Mouse (Mus musculus) myocyte (in vitro differentiated cells): ENCODE data around the gene Vmn1r90. TPM values are rescaled to one million over a fixed set of nuclear protein-coding genes. Genes with fewer than 3 reads are reported as not detected.
"Not testable (repeated sequence)": the region's sequence is repeated elsewhere in the genome, so short reads cannot be mapped to it uniquely, and the experiment has no call there.

Source experiments
- H3K27me3 ChIP-seq: one replicate; pipeline ENCODE4 v1.6.1; 2011; ENCODE audit not compliant: control insufficient read depth, insufficient read depth, insufficient read length
- H3K36me3 ChIP-seq: one replicate; pipeline ENCODE4 v1.6.1; 2011; ENCODE audit not compliant: control insufficient read depth, insufficient read depth
- H3K4me2 ChIP-seq: one replicate; pipeline ENCODE4 v1.6.1; 2011; ENCODE audit warnings: low read depth, control low read depth
- H3K4me3 ChIP-seq: one replicate; pipeline ENCODE4 v1.5.1; 2011; ENCODE audit warnings: mild to moderate bottlenecking, control low read depth, moderate library complexity
- H3K79me2 ChIP-seq: one replicate; pipeline ENCODE4 v1.6.1; 2011; ENCODE audit not compliant: control insufficient read depth, insufficient read depth
- H3ac ChIP-seq: one replicate; pipeline ENCODE4 v1.6.1; 2011; ENCODE audit not compliant: control insufficient read depth, insufficient read length
- CEBPB ChIP-seq: IDR thresholded peaks from 2 replicates; pipeline ENCODE4 v1.6.1; 2011; ENCODE audit warnings: mild to moderate bottlenecking, moderate library complexity; ENCODE audit not compliant: poor library complexity, insufficient read depth, severe bottlenecking
- E2F4 ChIP-seq: IDR thresholded peaks from one replicate; pipeline ENCODE4 v1.6.1; 2011; ENCODE audit warnings: mild to moderate bottlenecking, control low read depth, moderate library complexity; ENCODE audit not compliant: insufficient read depth
- MAX ChIP-seq: IDR thresholded peaks from one replicate; pipeline ENCODE4 v1.6.1; 2011; ENCODE audit warnings: low read depth, mild to moderate bottlenecking, control low read depth
- MYOD1 ChIP-seq, 3 experiments: IDR thresholded peaks; one replicate each; pipeline ENCODE4 v1.6.1; 2011; ENCODE audit warnings: control low read depth in 2 of 3, low read depth in 2 of 3, mild to moderate bottlenecking in 2 of 3, moderate library complexity in 1 of 3; ENCODE audit not compliant: insufficient read length in 2 of 3, control insufficient read depth in 1 of 3
- MYOG ChIP-seq, 3 experiments: IDR thresholded peaks; one replicate each; pipeline ENCODE4 v1.6.1; 2011; ENCODE audit warnings: control low read depth in 2 of 3, low read depth in 2 of 3, mild to moderate bottlenecking in 2 of 3; ENCODE audit not compliant: insufficient read length in 2 of 3, control insufficient read depth in 1 of 3, insufficient read depth in 1 of 3
- POLR2A ChIP-seq: IDR thresholded peaks from one replicate; pipeline ENCODE4 v1.6.1; 2011; ENCODE audit warnings: low read depth, mild to moderate bottlenecking, control low read depth, moderate library complexity; ENCODE audit not compliant: insufficient read length
- POLR2AphosphoS2 ChIP-seq: IDR thresholded peaks from one replicate; pipeline ENCODE4 v1.6.1; 2011; ENCODE audit warnings: low read depth, control low read depth; ENCODE audit not compliant: insufficient read length
- REST ChIP-seq: IDR thresholded peaks from one replicate; pipeline ENCODE4 v1.6.1; 2011; ENCODE audit warnings: mild to moderate bottlenecking, control low read depth, moderate library complexity; ENCODE audit not compliant: insufficient read depth, insufficient read length
- SRF ChIP-seq: IDR thresholded peaks from one replicate; pipeline ENCODE4 v1.6.1; 2011; ENCODE audit warnings: low read depth; ENCODE audit not compliant: control insufficient read depth, insufficient read length
- TCF12 ChIP-seq: IDR thresholded peaks from one replicate; pipeline ENCODE4 v1.6.1; 2011; ENCODE audit warnings: mild to moderate bottlenecking, control low read depth; ENCODE audit not compliant: poor library complexity, insufficient read depth, severe bottlenecking
- TCF3 ChIP-seq: IDR thresholded peaks from one replicate; pipeline ENCODE4 v1.6.1; 2011; ENCODE audit warnings: low read depth, control low read depth; ENCODE audit not compliant: insufficient read length
- USF1 ChIP-seq: IDR thresholded peaks from one replicate; pipeline ENCODE4 v1.6.1; 2011; ENCODE audit warnings: low read depth, mild to moderate bottlenecking, control low read depth, moderate library complexity
- polyA plus RNA-seq: library from polyadenylated mRNA; unstranded; fragments of >200 nt; fragmentation: generic; extraction: Trizol; gene quantifications from one replicate; pipeline ENCODE4 v1.2.1, GENCODE M21; 2012; ENCODE audit warnings: missing spikeins

Vmn1r90 gene
- polyA plus RNA-seq, result not detected

DNA sequence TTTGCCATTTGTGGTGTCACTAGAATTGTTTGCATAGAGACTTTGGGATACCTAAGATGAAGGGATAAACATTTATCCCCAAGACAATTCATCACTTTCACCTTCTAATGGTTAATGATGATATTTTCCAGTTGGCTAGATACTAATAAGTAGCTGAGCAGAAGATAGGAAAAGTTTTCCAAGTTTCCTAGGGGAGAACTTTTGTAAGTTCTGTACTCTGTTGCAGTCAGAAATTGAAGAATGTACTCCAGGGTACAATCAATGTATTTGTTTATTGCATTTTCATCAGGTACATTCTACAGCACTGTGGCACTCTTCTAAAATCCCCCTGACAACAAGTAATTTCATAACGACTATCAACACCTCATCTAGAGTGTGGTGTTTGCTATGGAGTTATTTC, at the start of gene Vmn1r90:
Gene Vmn1r90, minus strand, starts transcription at position 101 of the 400 bp plus-strand sequence.
- Histone ChIP-seq H3K27me3 (no peaks in the 10 kb centered on the region), H3ac (no peak within 1 kb of the TSS), H3K36me3 (no peaks in the 10 kb centered on the region), H3K4me2 (no peak within 1 kb of the TSS), H3K79me2 (no peaks in the 10 kb centered on the region), H3K4me3 (no peak within 1 kb of the TSS)
- TF ChIP-seq USF1 (no peak), CEBPB (no peak), MAX (no peak), TCF12 (no peak), MYOG (IDR thresholded peaks at IDR 0.05; ENCODE audit: control insufficient read depth in 1 of 3, insufficient read depth in 1 of 3, insufficient read length in 2 of 3, low read depth in 2 of 3) (no peak), REST (no peak), MYOD1 (IDR thresholded peaks at IDR 0.05; ENCODE audit: control insufficient read depth in 1 of 3, insufficient read length in 2 of 3, low read depth in 2 of 3) (no peak), POLR2AphosphoS2 (no peak), POLR2A (no peak), TCF3 (no peak), SRF (no peak), E2F4 (no peak)

DNA sequence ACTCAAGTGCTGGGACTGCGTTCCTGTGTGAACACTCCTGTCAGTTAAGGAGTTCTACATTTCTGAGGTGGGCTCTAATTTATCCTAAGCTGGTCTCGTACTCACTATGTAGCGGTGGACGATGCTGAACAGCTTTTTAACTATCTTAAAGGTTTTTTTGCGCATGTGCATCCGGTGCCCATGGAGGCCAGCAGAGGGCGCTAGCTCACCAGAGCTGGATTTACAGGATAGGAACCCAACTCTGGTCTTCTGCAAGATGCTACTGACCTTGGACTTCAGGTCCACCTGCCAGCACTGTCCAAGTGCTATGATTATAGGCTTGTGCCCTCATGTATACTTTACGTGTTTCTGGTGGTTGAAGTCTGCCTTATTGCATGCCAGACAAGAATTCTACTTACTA, 29.7 kb upstream of the Vmn1r90 start:
- not testable (repeated sequence) for H3K4me2 ChIP-seq, H3K79me2 ChIP-seq, H3K36me3 ChIP-seq, H3ac ChIP-seq, H3K4me3 ChIP-seq, H3K27me3 ChIP-seq

DNA sequence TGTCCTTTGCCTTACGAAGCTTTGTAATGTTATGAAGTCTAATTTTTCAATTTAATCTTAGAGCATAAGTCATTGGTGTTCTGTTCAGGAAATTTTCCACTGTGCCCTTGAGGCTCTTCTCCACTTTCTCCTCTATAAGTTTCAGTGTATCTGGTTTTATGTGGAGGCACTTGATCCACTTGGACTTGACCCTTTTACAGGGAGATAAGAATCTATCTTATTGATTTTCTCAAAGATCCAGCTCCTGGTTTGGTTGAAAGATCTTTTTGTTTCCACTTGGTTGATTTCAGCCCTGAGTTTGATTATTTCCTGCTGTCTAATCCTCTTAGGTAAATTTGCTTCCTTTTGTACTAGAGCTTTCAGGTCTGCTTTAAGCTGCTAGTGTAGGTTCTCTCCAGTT, 11.0 kb downstream of the Vmn1r90 start:
- Histone ChIP-seq H3K36me3 (no peaks in the 10 kb centered on the region), H3ac (no peak overlapping the region), H3K4me2 (no peak overlapping the region), H3K27me3 (no peaks in the 10 kb centered on the region), H3K4me3 (no peak overlapping the region), H3K79me2 (no peaks in the 10 kb centered on the region)
- TF ChIP-seq POLR2AphosphoS2 (no peak), USF1 (no peak), POLR2A (no peak), MYOG (IDR thresholded peaks at IDR 0.05; ENCODE audit: control insufficient read depth in 1 of 3, insufficient read depth in 1 of 3, insufficient read length in 2 of 3, low read depth in 2 of 3) (no peak)

DNA sequence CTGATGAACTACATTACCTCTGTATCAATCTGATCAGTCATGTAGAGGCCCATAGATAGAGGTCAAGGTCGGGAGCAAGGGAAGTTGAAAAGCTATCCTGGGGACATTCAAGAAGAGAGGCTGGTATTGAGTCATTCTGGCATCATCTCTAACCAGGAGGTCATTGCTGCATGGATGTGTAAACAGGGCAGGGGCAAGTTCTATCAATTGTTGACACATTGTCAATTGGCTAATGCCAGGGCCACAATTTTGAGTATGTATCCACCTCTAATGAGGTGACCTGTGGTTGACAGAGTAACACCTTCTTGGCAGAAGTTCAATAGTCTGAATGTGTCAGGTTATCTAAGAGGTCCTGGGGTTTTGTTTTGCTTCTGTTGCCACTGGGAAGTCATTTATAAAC, 38.0 kb downstream of the Vmn1r90 start:
- no peak overlapping the region for H3K4me2 ChIP-seq
- H3K36me3 ChIP-seq, result no peaks in the 10 kb centered on the region
- H3K79me2 ChIP-seq, result no peaks in the 10 kb centered on the region
- TF ChIP-seq MYOD1 (IDR thresholded peaks at IDR 0.05; ENCODE audit: control insufficient read depth in 1 of 3, insufficient read length in 2 of 3, low read depth in 2 of 3) (no peak), SRF (no peak), USF1 (no peak), MYOG (IDR thresholded peaks at IDR 0.05; ENCODE audit: control insufficient read depth in 1 of 3, insufficient read depth in 1 of 3, insufficient read length in 2 of 3, low read depth in 2 of 3) (no peak), MAX (no peak), TCF3 (no peak)
- H3ac ChIP-seq, result no peak overlapping the region
- no peak overlapping the region for H3K4me3 ChIP-seq
- no peaks in the 10 kb centered on the region for H3K27me3 ChIP-seq

DNA sequence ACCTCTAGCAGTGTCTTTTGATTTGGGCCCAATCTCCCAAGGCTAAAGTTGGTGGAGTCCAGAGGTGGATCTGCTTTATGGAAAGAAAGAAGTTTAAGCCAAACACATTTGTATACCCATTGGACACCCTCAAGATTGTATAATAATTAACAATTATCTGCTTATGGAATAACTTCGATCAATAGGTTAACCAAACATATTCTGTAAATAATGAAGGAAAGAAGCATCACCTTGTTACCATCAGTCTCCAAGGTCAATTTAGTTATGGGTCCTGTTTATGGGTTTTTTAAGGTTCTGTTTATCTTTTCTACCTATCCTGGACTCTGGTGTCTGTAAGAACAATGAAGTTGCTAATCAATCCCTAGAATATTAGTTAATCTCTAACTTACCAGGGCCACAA, 40.7 kb downstream of the Vmn1r90 start:
- H3K4me3 ChIP-seq, result no peak overlapping the region
- H3K79me2 ChIP-seq, result no peaks in the 10 kb centered on the region
- no peaks in the 10 kb centered on the region for H3K27me3 ChIP-seq
- no peak for TF ChIP-seq SRF
- no peak for TF ChIP-seq MYOG (IDR thresholded peaks at IDR 0.05; ENCODE audit: control insufficient read depth in 1 of 3, insufficient read depth in 1 of 3, insufficient read length in 2 of 3, low read depth in 2 of 3)
- TF ChIP-seq MAX, result no peak
- no peak for TF ChIP-seq POLR2A
- H3K36me3 ChIP-seq, result no peaks in the 10 kb centered on the region
- H3K4me2 ChIP-seq, result no peak overlapping the region
- H3ac ChIP-seq, result no peak overlapping the region

DNA sequence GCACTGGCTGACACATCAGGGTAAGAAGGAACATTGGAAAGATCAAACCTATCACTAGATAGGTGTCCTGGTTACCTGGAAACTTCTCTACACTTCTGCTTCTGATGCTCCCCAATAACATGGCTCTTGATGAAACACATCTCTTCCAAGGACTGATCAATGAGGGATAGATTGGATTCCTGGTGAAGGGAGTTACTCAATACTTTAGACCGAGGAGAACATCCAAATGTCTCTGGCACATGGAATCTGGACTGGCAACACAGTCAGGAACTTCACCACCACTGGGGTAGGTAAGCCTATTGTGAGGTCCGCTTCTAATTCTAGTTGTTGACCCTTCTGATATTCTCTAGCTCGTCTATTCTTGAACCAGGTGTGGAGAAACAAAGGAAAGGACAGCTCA, 45.0 kb downstream of the Vmn1r90 start:
- H3K79me2 ChIP-seq, result no peaks in the 10 kb centered on the region
- no peak overlapping the region for H3K4me2 ChIP-seq
- no peaks in the 10 kb centered on the region for H3K36me3 ChIP-seq
- no peaks in the 10 kb centered on the region for H3K27me3 ChIP-seq
- H3ac ChIP-seq, result no peak overlapping the region
- TF ChIP-seq POLR2A, result no peak
- TF ChIP-seq CEBPB, result no peak
- TF ChIP-seq SRF, result no peak
- no peak for TF ChIP-seq MAX
- TF ChIP-seq POLR2AphosphoS2, result no peak
- no peak for TF ChIP-seq MYOD1 (IDR thresholded peaks at IDR 0.05; ENCODE audit: control insufficient read depth in 1 of 3, insufficient read length in 2 of 3, low read depth in 2 of 3)
- TF ChIP-seq E2F4, result no peak
- no peak for TF ChIP-seq USF1
- TF ChIP-seq TCF3, result no peak
- TF ChIP-seq MYOG (IDR thresholded peaks at IDR 0.05; ENCODE audit: control insufficient read depth in 1 of 3, insufficient read depth in 1 of 3, insufficient read length in 2 of 3, low read depth in 2 of 3), result no peak
- TF ChIP-seq TCF12, result no peak
- no peak overlapping the region for H3K4me3 ChIP-seq

Other genes with a start within 250 kb of the Vmn1r90 start
- gene Obox8, start 229.9 kb downstream of the Vmn1r90 start, polyA plus RNA-seq, result not detected
- not detected for gene Sult2a8, start 116.7 kb downstream of the Vmn1r90 start, polyA plus RNA-seq
- gene Sult2a7, start 69.3 kb downstream of the Vmn1r90 start, polyA plus RNA-seq, result not detected
- gene Obox7, start 96.0 kb upstream of the Vmn1r90 start, polyA plus RNA-seq, result not detected